Mouse (Mus musculus) embryo, embryonic 11.5 days (tissue): ENCODE measurements around the gene Stra6l.
A peak's percentile ranks its signal among the peaks of the same experiment; 100 is the strongest.

Experiments used
- DNase-seq: peaks from one replicate; pipeline ENCODE4 v3.0.0-alpha.2; 2012; ENCODE audit warnings: low read depth, low spot score

The Stra6l gene

DNA sequence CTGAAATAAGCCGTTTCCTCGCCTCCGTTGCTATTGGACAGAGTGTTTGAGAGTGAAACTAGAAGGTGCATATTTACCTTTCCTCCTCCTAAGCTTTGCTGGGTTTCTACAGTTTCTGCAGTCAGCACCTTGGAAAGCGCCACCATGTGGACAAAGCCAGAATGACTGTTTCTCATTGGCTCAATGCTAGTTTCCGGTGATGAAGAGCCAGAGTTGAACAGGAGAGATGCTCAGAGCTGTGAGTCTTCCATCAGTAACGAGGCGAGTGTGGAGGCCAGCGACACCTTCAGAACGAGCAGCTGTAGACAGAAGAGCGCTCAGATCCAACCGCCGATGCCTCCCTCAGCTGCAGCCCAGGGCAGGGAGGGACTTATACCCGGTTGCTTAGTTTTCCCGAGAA lies 4.1 kb upstream of the Stra6l start:
- DNase-seq = no peak

DNA sequence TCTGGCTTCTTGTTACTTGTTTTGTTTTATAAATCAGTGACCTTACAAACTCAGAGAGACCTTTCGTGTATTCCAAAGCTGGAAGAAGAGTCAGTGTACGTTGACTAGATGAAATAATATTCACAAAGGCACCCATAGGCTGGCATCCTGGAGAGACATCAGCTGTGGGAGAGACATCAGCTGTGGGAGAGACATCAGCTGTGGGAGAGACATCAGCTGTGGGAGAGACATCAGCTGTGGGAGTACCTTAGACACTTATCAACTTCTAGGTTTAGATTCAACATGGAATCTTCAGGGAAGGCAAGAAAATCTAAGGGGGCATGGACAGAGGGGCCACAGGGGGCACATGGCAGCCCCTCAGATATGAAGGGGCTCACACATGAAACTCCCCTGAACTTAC lies 2.2 kb upstream of the Stra6l start:
- no peak for DNase-seq

DNA sequence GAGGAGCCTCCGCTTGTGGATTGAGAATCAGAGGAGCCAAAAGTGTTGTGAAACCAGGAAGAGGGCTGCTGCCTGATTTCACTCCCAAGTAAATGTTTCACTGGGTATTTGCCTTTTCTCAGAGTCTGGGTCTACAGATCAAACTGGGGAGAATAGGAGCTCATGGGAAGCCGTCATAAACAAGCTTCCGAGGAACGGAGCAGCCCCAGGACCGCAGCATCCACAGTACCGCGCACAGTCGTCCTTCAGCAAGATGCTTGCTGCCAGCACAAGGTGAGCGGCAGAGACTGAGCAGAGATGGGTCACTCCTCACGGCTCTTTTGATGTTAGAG lies 327 bp downstream of the Stra6l start:
- no peak for DNase-seq

DNA sequence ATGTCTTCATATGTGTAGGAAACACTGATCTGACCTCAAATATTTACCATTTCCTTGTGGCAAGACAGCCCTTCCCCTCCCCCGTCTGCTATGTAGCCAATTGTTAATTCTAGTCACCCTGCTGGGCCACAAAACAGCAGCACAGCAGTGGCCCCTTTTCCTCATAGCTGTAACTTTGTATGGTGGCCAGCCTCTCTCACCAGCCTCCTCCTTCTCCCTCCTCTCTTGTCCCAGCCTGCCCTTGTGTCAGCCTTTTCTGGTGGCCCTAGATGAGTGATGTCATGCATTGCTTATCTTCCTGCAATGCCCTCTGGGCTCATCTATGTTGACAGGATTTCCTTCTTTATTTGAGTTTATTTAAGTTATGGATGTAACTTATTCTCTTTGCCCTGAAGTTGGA lies 955 bp downstream of the Stra6l start:
- no peak for DNase-seq

DNA sequence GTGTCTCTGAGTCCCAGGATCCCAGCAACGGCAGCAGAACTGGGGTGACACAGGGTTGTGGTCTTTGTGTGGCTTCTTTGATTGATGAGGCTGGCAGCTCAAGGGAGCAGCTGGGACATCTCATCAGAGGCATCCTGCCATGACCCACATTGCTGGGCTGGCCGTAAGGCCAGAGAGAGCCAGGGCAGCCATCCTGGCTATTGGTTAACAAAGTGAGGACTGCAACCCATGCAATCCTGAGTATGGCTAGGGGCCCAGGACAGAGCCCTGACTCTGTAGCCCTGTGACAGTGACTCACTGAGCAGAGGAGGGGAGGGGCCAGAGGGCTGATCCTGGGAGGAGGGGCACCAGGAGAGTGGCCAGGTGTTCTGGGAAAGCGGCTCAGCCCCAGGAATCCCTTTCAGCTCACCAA lies 3.2 kb downstream of the Stra6l start:
- no peak for DNase-seq

DNA sequence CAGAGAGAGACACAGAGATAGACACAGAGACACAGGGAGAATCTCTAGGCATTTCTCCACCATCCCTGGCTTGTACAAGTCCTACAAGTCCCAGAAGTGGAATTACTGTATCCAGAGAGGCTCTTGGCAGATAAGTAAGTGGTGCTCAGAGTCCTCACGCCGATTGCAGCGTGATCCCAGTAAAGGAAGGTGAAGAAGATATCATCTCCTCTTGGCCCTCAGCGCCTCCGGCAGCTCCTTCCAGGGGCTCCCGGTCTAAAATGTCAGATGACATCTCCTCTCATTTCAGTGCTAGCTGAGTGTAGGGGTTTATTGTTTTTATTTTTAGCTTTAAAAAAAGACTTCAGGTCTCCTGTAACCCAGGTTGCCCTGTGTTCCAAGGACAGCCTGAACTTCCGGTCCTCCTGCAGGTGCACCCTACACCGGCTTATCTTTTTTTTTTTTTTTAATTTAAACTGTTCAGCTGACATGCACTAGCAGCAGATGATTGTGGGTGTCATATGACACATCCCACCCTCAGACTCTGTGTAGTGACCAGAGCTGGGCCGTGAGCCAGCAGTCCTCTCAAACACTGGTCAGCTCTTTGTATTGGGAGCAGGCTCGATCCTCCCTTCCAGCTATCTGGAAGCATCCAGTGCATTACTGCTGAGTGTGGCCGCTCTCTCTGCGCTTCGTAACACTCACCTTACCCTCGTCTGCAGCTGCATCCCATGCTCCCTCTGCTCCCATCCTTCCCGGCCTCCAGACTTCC lies 5.2 kb downstream of the Stra6l start:
- no peak for DNase-seq

DNA sequence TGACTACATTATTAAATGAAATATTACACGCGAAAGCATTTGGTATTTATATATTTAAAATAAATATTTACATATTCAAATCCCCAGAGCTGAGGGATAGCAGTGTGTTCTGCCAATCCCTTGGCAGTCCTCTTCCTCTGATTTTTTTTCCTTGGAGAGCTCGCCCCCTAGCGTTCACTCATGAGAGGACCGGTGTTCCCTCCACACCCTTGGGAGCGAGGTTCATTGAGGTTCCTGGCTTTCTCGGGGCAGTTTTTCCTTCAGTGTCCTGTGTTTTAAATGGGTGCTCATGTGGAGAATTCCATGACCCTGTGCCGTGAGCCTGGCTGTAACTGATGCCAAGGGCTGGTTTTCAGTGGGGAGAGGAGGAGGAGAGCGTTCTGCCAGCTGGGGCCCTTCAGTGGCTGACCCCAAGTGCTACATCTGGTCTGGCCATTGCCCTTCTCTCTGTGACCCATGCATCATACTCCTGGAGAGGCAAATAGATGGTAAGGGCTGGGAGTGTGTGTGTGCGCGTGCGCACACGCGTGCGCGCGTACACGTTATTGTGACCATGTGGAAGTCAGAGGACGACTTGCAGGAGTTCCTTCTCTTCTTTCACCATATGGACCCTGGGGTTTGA lies 7.5 kb downstream of the Stra6l start:
- DNase-seq = peak; percentile 44

DNA sequence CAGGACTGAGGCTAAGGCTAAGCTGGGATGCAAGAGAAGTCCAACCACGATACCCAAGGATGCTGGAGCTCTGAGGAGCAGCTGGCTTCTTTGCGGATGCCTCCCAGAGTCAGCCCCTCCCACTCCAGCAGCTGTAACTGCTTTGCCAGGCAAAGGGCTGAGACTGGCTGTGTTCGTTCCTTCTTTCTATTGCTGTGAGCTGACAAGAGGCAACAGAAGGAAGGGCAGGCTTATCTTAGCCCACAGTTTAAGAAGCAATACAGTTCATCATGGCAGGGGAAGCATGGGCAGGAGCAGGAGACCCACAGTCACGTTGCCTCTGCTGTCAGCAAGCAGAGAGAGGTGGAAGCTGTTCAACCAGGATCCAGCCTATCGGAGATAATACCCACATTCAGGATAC lies 12.7 kb downstream of the Stra6l start:
- no peak for DNase-seq

DNA sequence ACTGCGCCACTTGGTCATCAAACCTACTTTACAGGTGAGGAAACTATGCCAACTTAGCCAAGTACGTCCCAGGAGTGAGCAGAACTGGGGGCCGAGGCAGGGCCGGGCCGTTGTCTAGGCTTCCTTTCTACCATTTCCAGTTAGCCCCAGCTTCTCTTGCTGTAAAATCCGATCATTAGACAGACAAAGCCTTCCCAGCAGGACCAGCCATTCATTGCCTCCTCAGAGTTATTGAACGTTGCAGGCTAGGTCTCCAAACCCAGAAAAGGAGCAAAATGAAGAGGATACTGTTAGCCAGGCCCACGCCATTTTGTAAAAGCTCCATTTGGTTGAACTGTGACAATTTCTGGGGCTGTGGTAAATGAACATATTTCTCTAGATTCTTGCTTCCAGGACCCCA lies 19.0 kb downstream of the Stra6l start:
- no peak for DNase-seq

DNA sequence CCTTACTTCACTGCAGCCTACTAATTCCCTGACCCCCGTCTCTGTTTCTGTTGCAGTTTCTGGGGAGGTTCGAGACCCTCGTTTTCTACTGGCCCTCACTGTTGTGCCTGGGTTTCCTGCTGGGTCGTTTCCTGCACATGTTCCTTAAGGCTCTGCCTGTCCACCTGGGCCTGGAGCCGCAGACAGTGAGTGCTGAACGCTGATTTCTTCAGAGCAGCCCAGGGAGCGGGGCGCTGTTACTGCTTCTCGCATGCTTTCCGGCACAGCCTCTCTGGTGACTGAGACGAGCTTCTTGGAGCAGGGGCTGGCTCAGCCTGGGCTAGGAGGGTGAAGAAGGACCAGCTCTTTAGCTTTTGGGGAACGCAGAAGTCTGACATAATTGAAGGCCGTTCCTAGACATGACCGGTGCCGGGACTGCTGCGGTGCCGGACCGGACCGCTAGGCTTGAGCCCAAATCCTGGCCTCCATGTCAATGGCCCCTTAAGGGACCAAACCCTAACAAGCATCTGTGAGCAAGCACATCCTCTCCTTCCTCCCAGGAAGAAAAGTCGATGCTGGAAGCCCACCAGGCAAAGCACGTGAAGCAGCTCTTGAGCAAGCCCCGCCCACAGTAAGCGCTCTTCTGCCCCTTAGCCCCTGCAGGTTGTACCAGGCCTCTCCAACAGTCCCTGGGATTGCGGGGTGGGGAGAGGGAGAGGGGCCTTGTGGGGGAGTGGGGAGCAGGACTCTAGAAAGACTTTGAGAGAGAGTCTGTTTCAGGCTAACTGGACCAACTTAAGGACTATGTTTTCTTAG lies 20.8 kb downstream of the Stra6l start:
- no peak for DNase-seq

DNA sequence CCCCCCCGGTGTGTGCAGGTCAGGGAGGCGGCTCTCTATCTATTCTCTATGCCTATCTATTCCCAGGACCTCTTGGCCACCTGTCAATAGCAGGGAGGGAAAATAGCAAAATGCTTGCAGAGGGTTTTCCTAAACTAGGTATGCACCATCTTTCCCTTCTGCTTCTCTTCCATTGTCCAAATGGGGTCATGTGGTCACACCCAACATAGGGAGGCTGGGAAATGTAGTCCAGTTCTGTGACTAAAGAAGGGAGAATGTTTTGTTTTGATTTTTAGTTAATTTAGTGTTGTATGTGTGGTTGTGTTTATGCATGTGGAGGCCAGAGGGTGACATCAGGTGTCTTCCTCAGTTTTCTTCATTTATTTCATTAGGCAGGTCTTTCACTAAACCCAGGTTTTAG lies 23.7 kb downstream of the Stra6l start:
- no peak for DNase-seq

DNA sequence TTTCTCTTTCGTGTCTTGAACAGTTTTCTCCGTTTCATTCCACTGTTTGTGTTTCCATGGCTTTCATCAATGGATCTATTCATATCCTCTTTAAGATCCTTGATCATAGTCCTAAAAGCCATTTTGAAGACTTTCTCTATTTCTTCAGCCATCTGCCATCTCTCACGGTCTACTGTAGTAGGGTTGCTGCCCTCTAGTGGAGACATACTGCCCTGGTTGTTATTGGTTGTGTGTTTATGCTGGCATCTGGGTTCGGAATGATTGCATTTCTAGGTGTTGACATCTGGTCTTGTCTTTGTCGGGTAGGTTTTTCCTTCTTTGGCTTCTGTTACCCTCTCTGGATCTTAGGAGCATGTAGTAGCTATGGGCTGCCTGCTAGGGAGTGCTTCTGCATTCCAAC lies 30.5 kb downstream of the Stra6l start:
- DNase-seq = no peak

DNA sequence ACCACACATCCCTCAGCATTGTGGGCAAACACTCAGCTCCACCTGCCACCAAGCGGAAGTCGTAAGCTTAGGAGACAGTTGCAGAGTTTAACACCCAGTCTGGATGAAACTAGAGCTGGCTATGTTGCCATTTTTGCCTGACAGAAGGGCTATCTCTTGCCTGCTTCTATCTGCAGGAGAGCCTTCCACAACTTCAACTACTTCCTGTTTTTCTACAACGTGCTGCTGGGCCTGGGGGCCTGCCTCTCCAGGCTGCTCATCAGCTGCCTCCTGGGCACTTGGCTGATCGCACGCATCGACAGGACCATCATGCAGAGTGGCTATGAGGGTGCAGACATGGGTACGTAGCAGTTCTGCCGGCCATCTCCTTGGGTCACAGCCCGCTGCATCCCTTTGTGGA lies 34.1 kb downstream of the Stra6l start:
- no peak for DNase-seq

DNA sequence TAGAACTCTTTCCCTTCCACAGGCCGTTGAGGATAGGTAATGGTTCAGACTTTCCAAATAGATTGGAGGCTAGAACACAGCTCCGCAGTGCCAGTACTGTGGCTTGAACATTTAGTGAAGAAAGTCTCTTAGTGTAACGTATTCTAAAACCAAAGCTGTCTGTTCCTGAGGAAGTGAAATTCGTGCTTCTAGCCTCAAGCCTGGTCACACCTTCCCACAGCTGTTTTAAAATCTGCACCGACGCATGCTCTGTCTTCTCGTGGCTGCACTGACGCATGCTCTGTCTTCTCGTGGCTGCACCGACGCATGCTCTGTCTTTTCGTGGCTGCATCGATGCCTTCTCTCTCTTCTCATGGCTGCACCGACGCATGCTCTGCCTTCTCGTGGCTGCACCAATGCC lies 34.8 kb downstream of the Stra6l start:
- DNase-seq = no peak

DNA sequence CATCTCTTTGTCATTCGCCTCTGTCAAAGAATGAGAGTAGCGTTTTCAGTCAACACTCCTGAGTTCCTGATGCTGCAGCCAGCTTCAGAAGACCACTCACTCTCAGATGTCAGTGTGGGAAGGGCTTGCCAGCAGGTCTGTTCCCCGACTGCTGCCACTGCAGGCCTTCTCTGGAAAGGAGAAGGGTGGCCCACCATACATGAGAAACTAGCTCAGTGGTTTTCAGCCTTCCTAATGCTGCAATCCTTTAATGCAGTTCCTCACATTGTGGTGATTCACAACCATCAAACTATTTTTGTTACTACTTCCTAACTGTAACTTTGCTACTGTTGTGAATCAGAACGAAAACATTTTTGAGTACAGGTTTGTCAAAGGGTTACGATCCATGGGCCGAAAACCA lies 41.0 kb downstream of the Stra6l start:
- no peak for DNase-seq

DNA sequence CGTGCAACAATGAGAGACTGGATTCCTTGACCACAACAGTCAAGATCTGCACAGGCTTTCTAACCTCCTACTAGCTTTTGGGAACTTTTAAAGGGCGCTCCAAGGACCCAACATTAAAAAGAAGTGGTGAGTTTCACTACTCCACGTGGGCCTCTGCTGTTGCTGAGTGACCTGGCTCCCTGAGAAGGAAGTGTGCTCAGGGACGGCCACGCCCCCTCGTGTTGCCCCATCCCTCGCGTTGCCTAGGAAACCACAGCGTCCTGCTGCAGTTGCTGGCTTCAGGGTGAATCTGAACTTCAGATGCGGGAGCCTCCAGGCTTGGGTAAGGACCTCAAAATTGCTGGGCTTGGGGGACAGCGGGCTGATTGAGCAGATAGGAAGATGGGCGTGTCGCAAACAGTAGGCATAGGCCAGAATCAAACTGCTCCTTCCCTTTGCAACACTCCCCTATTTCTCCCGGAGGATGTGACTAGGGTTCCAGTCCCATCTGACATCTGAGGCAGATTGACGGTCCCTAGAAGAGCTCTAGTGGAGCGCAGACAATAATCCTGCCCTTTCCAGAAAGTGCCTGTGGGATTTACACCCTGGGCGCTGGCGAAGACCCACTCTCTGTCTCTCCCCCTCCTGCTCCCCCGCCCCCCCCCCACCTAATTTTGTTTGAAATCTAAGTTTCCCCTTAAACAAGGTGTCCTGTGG lies 41.8 kb downstream of the Stra6l start, which contains the start of gene Ccdc180:
Gene Ccdc180 (plus strand): TSS at position 238 of the 696 bp plus-strand sequence.
- peak; percentile 63 for DNase-seq

DNA sequence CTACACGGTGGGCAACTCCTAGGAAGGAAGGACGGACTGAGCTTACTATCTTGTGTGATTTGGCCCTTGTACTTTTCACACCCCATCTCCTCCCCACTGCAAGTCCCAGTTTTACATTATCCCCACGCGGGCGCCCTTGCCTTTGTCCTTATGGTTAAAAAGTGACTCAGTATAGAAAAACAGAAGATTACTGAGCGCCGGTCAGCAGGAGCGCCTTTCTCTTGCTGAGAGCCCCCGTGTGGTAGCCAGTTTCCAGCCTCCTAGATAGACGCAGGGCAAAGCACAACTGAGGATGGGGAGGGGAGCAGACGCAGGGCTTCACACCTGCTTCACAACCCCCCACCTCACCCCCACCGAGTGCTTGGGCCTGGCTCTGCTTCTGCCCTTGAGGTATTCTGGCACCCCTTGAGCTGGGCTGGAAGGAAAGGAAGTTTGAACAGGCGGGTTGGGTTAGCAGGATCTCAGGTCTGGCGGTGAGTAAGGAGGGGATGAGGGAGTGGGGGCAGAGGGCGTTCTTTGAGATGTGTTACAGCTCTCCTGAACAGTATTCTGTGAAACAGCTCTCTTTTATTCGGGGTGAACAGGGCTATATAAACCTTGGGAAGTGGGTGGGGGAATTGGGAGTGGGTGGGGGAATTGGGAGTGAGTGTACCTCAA lies 48.1 kb downstream of the Stra6l start:
- DNase-seq = no peak

DNA sequence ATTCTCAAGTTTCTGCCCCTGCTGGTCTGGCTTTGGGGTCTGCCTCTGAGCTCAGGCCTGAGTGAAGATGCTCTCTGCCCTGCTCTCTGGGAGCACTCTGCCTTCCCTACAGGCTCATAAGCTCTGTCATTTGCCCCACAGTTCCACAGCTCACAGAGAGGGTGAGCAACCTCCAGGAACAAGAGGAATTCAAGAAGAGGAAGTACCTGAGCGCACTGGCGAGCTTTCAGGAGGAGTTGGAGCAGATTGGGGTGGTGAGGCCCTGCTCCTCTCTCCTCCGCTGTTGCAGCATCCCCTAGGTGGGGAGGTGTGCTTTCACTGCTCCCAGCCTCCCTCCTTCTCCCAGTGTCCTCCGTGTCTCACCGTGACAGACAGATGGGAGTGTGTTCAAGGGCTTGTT lies 49.9 kb downstream of the Stra6l start:
- no peak for DNase-seq

DNA sequence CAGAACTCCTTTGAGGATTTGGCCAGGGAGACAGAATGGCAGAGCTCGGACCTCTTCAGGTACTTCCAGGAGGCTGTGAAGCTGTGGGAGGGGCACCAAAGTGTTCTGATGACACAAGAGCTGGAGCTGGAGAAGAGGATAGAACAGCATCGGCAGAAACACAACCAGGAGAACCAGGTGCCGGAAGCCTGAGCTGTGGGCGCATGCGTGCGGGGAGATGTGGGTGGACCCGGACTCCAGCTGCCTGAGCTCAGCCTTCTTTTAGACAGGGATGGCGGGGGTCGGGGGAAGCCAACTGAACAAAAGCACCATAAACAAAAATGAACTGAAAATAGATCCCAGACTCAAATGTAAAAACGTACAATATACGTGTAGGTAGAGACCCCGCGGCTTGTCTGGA lies 60.8 kb downstream of the Stra6l start:
- no peak for DNase-seq

DNA sequence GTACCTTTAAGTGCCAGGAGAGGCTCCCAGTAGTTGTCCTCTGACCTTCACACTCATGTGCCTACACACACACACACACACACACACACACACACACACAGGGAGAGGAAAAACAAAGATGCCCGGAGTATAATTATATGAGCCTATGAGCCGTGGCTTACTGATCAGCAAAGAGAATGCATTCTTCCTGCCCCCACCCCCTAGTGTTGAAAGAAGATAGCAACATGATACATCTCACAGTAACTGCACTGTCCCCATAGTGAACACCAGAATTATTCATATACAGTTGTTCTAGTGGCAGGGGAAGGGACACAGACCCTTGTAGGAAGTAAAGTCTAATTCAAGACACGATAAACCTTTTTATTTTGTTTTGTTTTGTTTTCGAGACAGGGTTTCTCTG lies 61.5 kb downstream of the Stra6l start:
- DNase-seq = no peak

DNA sequence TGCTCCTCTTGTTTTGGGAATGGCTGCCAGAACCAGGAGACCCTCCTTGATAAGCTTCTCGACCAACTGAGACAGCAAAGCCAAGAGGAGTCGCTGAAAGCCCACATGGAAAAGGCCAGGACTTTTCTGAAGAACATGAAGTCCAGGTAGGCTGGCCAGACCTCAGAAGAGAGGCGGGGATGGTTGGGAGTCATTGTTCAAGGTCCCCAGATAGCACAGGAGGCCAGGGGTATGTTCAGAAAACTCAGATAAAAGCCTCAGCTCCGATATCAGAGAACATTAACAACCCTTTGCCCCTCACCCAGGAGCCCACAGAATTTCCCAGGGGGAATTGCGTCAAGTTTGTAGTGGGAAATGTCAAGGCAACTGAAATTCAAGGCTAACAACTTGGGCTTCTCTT lies 62.8 kb downstream of the Stra6l start:
- no peak for DNase-seq

DNA sequence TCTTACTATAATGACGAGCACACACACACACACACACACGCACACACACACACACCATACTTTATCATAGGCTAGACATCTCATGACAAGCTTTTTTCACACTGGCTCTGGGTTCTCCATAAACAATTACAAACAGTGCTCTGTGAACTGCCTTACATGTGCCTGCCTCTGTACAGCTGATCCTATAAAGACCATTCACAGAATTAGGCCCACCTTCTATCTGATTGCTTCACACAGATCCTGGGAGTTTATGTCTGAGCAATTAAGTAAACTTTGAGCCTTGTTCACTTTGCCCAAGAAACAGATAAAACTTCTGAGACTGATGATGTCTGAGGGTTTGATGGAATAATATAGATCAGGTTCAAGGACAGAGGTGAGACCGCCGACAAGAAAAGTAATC lies 63.4 kb downstream of the Stra6l start:
- DNase-seq = no peak
